Mouse (Mus musculus) limb, embryonic 14.5 days (tissue): ENCODE data around the gene Alkbh7. TPM values are rescaled to one million over a fixed set of nuclear protein-coding genes. Genes with fewer than 3 reads are reported as not detected.

Source experiments
- ATAC-seq: fragments of 200-750 bp; cut with Nextera tagmentation; 2 replicates; pipeline ENCODE4 v1.8.0; 2017; ENCODE audit warnings: low read depth, moderate number of reproducible peaks, moderate TSS enrichment; ENCODE audit not compliant: low FRiP score
- DNase-seq: peaks from one replicate; pipeline ENCODE4 v3.0.0-alpha.2; 2015; ENCODE audit warnings: low spot score
- H3K27ac ChIP-seq: fragments of 300-500 bp; sonication (generic); replicated peaks from 2 replicates; pipeline ENCODE4 v1.5.1; 2014; ENCODE audit warnings: low read depth, mild to moderate bottlenecking, low read length, moderate library complexity, mixed read lengths
- H3K27me3 ChIP-seq: fragments of 300-500 bp; sonication (generic); 2 replicates; pipeline ENCODE4 v1.6.1; 2014; ENCODE audit warnings: low read length, mixed read lengths; ENCODE audit not compliant: control insufficient read depth, insufficient read depth
- H3K36me3 ChIP-seq: fragments of 300-500 bp; sonication (generic); 2 replicates; pipeline ENCODE4 v1.6.1; 2014; ENCODE audit warnings: mild to moderate bottlenecking, low read length, moderate library complexity, mixed read lengths; ENCODE audit not compliant: control insufficient read depth, insufficient read depth
- H3K4me1 ChIP-seq: fragments of 300-500 bp; sonication (generic); 2 replicates; pipeline ENCODE4 v1.6.1; 2014; ENCODE audit warnings: antibody characterized with exemption, low read length, mixed read lengths; ENCODE audit not compliant: control insufficient read depth, insufficient read depth
- H3K4me2 ChIP-seq: fragments of 300-500 bp; sonication (generic); replicated peaks from 2 replicates; pipeline ENCODE4 v1.6.1; 2014; ENCODE audit warnings: low read depth, mild to moderate bottlenecking, low read length, moderate library complexity; ENCODE audit not compliant: severe bottlenecking
- H3K4me3 ChIP-seq: fragments of 300-500 bp; sonication (generic); replicated peaks from 2 replicates; pipeline ENCODE4 v1.5.1; 2014; ENCODE audit warnings: low read length
- H3K9ac ChIP-seq: fragments of 300-500 bp; sonication (generic); 2 replicates; pipeline ENCODE4 v1.6.1; 2014; ENCODE audit warnings: mild to moderate bottlenecking, low read depth, low read length, moderate library complexity; ENCODE audit not compliant: severe bottlenecking
- H3K9me3 ChIP-seq: fragments of 300-500 bp; sonication (generic); 2 replicates; pipeline ENCODE4 v1.6.1; 2016; ENCODE audit warnings: low read length; ENCODE audit not compliant: control insufficient read depth
- POLR2A ChIP-seq: fragments of 200-500 bp; IDR thresholded peaks from 2 replicates; pipeline ENCODE4 v1.8.0; 2012; ENCODE audit warnings: inconsistent platforms, mild to moderate bottlenecking, moderate library complexity, borderline replicate concordance; ENCODE audit not compliant: insufficient read depth, insufficient read length; ENCODE audit errors: extremely low read depth
- WGBS: fragments of 180-500 bp; shearing (Covaris S2); extraction: QIAGEN DNeasy Blood & Tissue Kit; methylation state at CpG from one replicate; pipeline ENCODE4 v1.1.7; 2014; 5-methylcytosine and 5-hydroxymethylcytosine counted together
- polyA plus RNA-seq, 2 experiments: library from polyadenylated mRNA; depleted of rRNA in 1 of 2; stranded (reverse) in 1 of 2; unstranded in 1 of 2; fragments of >200 nt; fragmentation: Nextera tagmentation in 1 of 2; extraction: Ambion mirVana in 1 of 2; gene quantifications; 2 replicates each; pipeline versions ENCODE4 v1.2.1 to v1.2.3; 2012 to 2014

The Alkbh7 gene
- polyA plus RNA-seq, 2 experiments, result 25.1 to 40.6 TPM

DNA sequence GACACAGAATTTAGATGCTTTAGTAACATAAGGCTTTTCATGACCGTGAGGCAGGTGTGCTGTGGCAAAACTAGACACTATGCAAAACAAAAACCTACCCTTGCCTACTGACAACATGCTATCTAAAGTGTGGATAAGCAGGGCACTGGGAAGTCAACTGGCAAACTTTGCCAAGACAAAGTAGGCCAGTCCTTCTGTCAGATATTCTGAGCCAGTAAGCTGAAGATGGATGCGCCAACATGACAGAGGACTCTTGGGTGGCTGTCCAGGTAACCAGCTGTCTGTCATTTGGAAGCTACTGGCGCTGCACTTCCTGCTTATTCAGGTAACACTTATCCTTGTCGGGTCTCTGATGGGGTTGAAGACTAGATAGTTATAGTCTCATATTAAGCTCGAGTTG lies 27.1 kb upstream of the Alkbh7 start:
- Histone ChIP-seq H3K4me2 (no peak overlapping the region), H3K36me3 (no peaks in the 10 kb centered on the region), H3K27ac (no peak overlapping the region), H3K9me3 (no peaks in the 10 kb centered on the region), H3K4me3 (no peak overlapping the region), H3K27me3 (no peaks in the 10 kb centered on the region), H3K9ac (no peak overlapping the region), H3K4me1 (no peaks in the 10 kb centered on the region)
- DNase-seq (no peak), ATAC-seq (no peak)
- no peak for TF ChIP-seq POLR2A
- WGBS, result 65% methylated on average over 5 of the region's 5 CpGs

DNA sequence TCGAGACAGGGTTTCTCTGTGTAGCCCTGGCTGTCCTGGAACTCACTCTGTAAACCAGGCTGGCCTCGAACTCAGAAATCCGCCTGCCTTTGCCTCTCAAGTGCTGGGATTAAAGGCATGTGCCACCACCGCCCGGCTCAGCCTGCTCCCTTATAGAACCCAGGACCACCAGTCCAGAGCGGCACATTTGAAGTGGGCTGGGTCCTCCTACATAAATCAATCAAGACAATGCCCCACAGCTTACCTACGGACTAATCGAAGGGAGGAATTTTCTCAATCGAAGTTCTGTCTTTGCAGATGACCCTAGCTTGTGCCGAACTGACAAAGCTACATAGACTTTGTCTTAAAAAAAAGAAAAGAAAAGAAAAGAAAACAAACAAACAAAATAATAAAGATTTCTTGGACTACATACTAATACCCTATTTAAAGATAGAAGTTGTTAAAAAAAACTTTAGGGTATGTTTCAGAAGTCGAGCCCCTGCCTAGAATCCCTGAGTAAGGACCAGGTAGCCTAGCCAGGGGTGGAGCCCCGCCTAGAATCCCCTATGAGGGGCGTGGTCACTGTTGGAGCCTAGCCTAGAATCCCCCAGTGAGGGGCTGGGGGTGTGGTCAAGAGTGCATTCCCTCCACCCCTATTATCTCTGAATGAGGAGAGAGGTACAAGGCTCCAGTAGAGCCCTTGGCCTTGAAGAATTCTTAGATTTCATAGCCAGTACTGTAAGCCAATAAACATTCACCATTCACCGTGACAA lies 23.0 kb upstream of the Alkbh7 start:
- ATAC-seq (no peak), DNase-seq (no peak)
- H3K27me3 ChIP-seq, result no peaks in the 10 kb centered on the region
- no peaks in the 10 kb centered on the region for H3K36me3 ChIP-seq
- H3K4me1 ChIP-seq, result no peaks in the 10 kb centered on the region
- 57% methylated on average over 13 of the region's 14 CpGs for WGBS
- H3K4me2 ChIP-seq, result no peak overlapping the region
- no peak overlapping the region for H3K4me3 ChIP-seq
- no peak overlapping the region for H3K9ac ChIP-seq
- H3K9me3 ChIP-seq, result no peaks in the 10 kb centered on the region
- TF ChIP-seq POLR2A, result no peak
- H3K27ac ChIP-seq, result no peak overlapping the region

DNA sequence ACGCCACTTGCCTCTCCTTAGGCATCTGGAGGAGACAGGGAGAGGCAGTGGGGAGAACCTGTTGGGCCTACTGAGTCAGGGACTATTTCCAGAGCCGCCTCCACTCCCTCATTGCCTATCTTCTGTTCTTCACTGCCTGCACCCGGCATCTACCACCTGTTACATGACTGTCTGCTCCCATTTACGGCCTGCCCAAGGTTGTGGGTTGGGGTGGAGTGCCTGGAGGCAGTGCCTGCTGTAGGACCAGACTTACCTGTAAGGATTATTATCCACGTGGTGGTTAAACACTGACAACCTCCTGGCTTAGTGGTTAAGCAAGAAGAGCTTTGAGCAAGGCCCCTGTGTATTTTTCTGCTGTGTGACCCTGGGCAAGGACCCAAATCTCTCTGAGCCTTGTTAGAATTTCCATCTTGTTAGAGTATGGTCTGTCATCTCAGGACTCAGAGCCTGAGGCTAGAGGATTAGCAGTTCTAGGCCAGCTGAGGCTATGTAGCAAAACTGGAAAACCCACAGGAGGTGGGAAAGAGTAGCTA lies 22.4 kb upstream of the Alkbh7 start:
- Histone ChIP-seq H3K36me3 (no peaks in the 10 kb centered on the region), H3K27me3 (no peaks in the 10 kb centered on the region), H3K4me2 (no peak overlapping the region), H3K9me3 (no peaks in the 10 kb centered on the region), H3K4me1 (no peaks in the 10 kb centered on the region), H3K4me3 (no peak overlapping the region), H3K27ac (no peak overlapping the region), H3K9ac (no peak overlapping the region)
- no peak for TF ChIP-seq POLR2A
- ATAC-seq (no peak), DNase-seq (no peak)
- WGBS, result 50% methylated on average over 5 of the region's 5 CpGs

DNA sequence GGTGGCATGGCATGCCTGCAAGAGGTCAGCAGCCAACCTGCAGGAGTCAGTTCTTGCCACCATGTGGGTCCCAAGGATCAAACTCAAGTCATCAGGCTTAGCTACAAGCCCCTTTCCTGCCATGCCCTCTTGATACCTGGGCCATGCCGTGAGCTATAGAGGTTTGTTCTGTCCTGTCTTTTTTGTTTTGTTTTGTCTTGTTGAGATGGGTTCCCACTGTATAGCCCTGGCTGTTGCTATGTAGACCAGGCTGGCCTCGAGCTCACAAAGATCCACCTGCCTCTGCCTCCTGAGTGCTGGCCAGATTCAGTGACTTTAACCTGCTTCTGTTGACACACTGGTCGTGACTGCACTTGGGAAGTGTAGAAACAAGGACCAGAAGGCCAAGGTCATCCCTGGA lies 21.7 kb upstream of the Alkbh7 start:
- H3K4me1 ChIP-seq, result no peaks in the 10 kb centered on the region
- no peaks in the 10 kb centered on the region for H3K36me3 ChIP-seq
- H3K4me2 ChIP-seq, result no peak overlapping the region
- TF ChIP-seq POLR2A, result no peak
- H3K9ac ChIP-seq, result no peak overlapping the region
- no peak for ATAC-seq
- 85% methylated on average over 3 of the region's 3 CpGs for WGBS
- no peak overlapping the region for H3K4me3 ChIP-seq
- no peaks in the 10 kb centered on the region for H3K27me3 ChIP-seq
- H3K27ac ChIP-seq, result no peak overlapping the region
- no peak for DNase-seq
- H3K9me3 ChIP-seq, result no peaks in the 10 kb centered on the region

DNA sequence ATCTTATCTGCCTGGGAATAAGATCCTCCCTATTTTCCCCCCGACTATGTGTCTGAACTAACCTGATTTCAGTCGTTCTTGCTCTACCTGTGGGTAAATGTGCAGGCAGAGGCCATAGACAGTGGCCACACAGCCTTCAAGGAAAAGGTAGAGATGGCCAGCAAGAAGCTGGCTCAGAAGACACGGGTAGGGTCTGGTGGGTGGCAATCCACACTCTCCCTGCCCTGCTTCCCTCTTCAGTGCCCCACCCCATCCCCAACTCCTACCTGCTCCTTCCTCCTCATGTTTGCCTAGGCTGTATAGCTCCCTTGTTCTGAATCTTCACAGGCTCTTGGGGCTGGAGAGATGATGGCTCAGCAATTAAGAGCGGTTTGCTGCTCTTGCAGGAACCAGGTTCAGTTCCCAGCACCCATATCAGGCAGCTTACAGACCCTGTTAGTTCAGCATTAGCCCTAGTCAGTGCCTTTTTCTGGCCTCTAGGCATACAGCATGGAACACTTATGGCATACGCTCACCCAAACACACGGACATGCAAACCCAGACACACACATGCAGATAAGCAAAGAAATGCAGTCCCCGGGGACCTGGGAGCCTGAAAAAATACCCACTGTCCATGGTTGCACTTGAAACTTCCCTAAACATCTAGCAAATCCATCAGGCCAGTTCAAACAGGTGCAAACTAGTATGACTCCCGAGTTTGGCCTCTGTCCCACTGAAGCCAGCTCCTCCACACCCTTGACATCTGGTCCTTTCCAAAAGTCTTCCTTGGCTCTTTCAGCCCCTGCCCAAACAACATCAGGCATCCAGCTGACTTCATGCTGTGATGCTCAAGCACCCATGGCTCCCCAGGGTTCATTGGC lies 20.4 kb upstream of the Alkbh7 start:
- H3K27ac ChIP-seq, result no peak overlapping the region
- H3K27me3 ChIP-seq, result no peaks in the 10 kb centered on the region
- no peak overlapping the region for H3K4me3 ChIP-seq
- DNase-seq (no peak), ATAC-seq (no peak)
- H3K4me2 ChIP-seq, result no peak overlapping the region
- H3K36me3 ChIP-seq, result no peaks in the 10 kb centered on the region
- TF ChIP-seq POLR2A, result no peak
- no peaks in the 10 kb centered on the region for H3K4me1 ChIP-seq
- H3K9ac ChIP-seq, result no peak overlapping the region
- WGBS, result 83% methylated on average over 8 of the region's 8 CpGs
- no peaks in the 10 kb centered on the region for H3K9me3 ChIP-seq
